Mouse (Mus musculus) retina, postnatal 1 day (tissue): ENCODE data around the gene Fcgr3.
"Not testable (repeated sequence)": the region's sequence is repeated elsewhere in the genome, so short reads cannot be mapped to it uniquely, and the experiment has no call there.

ENCODE experiments used
- DNase-seq: peaks from one replicate; pipeline ENCODE4 v3.0.0-alpha.2; 2012

Gene Fcgr3

GRCm38 (mm10) chr1:171081512-171082231 lies 16.9 kb upstream of the Fcgr3 start:
- DNase-seq, result not testable (repeated sequence)

GRCm38 (mm10) chr1:171079825-171080224 lies 15.1 kb upstream of the Fcgr3 start:
- DNase-seq, result not testable (repeated sequence)

GRCm38 (mm10) chr1:171079345-171079744 lies 14.6 kb upstream of the Fcgr3 start:
- DNase-seq, result not testable (repeated sequence)

- DNase-seq, result not testable (repeated sequence)
Observed at GRCm38 (mm10) chr1:171078419-171078818, 13.7 kb upstream of the Fcgr3 start.

- not testable (repeated sequence) for DNase-seq
Observed at GRCm38 (mm10) chr1:171077955-171078354, 13.2 kb upstream of the Fcgr3 start.

- peak; percentile 40 for DNase-seq
Observed at GRCm38 (mm10) chr1:171077192-171077591, 12.5 kb upstream of the Fcgr3 start.

- not testable (repeated sequence) for DNase-seq
Observed at GRCm38 (mm10) chr1:171076176-171076575, 11.4 kb upstream of the Fcgr3 start.

- DNase-seq, result peak; percentile 58
Observed at GRCm38 (mm10) chr1:171074283-171074682, 9.5 kb upstream of the Fcgr3 start.

GRCm38 (mm10) chr1:171072217-171072616 lies 7.5 kb upstream of the Fcgr3 start:
- not testable (repeated sequence) for DNase-seq

- not testable (repeated sequence) for DNase-seq
Observed at GRCm38 (mm10) chr1:171071726-171072125, 7.0 kb upstream of the Fcgr3 start.

- not testable (repeated sequence) for DNase-seq
Observed at GRCm38 (mm10) chr1:171070879-171071278, 6.1 kb upstream of the Fcgr3 start.

GRCm38 (mm10) chr1:171069508-171069907 lies 4.8 kb upstream of the Fcgr3 start:
- DNase-seq, result peak; percentile 49

- DNase-seq, result peak; percentile 24
Observed at GRCm38 (mm10) chr1:171067928-171068327, 3.2 kb upstream of the Fcgr3 start.

GRCm38 (mm10) chr1:171066583-171066982 lies 1.8 kb upstream of the Fcgr3 start:
- DNase-seq, result not testable (repeated sequence)

GRCm38 (mm10) chr1:171065768-171066167 lies 1.0 kb upstream of the Fcgr3 start:
- DNase-seq, result not testable (repeated sequence)

- not testable (repeated sequence) for DNase-seq
Observed at GRCm38 (mm10) chr1:171065243-171065587, 480 bp upstream of the Fcgr3 start.

GRCm38 (mm10) chr1:171063569-171064490 lies 905 bp downstream of the Fcgr3 start:
- DNase-seq, result peak; percentile 47

GRCm38 (mm10) chr1:171061566-171061965 lies 3.2 kb downstream of the Fcgr3 start:
- DNase-seq, result no peak

GRCm38 (mm10) chr1:171060392-171060791 lies 4.3 kb downstream of the Fcgr3 start:
- DNase-seq, result no peak

- DNase-seq, result no peak
Observed at GRCm38 (mm10) chr1:171059203-171059602, 5.5 kb downstream of the Fcgr3 start.

GRCm38 (mm10) chr1:171057253-171057652 lies 7.5 kb downstream of the Fcgr3 start:
- no peak for DNase-seq

- DNase-seq, result no peak
Observed at GRCm38 (mm10) chr1:171053305-171053704, 11.4 kb downstream of the Fcgr3 start.

- DNase-seq, result no peak
Observed at GRCm38 (mm10) chr1:171050774-171051173, 14.0 kb downstream of the Fcgr3 start.

GRCm38 (mm10) chr1:171049263-171049662 lies 15.5 kb downstream of the Fcgr3 start:
- no peak for DNase-seq
